ENCODE assay signal across 7 mouse cellular contexts in genomic region chr14:60176469-60176890, GRCm38 (mm10). TPM values are rescaled to one million over a fixed set of nuclear protein-coding genes. Genes with fewer than 3 reads are reported as not detected.
DNase-seq lines count a peak whose midpoint lies in the region; ATAC-seq lines count a peak whose summit lies in the region.

No protein-coding gene starts in this region.

- H3K9ac ChIP-seq in neural tube, embryonic 11.5 days (ENCODE audit: low read length): peak overlapping the region; percentile 63
- peak overlapping the region; percentile 76 for H3K9ac ChIP-seq in forebrain, embryonic 15.5 days (replicated peaks)
- no peak overlapping the region for H3K9ac ChIP-seq in limb, embryonic 15.5 days
- H3K9ac ChIP-seq in stomach, embryonic 15.5 days: no peak overlapping the region

- 25% methylated on average over 9 of the region's 9 CpGs for WGBS in neural tube, embryonic 11.5 days
- WGBS in forebrain, embryonic 15.5 days: 32% methylated on average over 9 of the region's 9 CpGs
- WGBS in limb, embryonic 15.5 days: 32% methylated on average over 9 of the region's 9 CpGs
- 32% methylated on average over 9 of the region's 9 CpGs for WGBS in stomach, embryonic 15.5 days

- ATAC-seq in neural tube, embryonic 11.5 days (ENCODE audit: insufficient read depth, low FRiP score, low TSS enrichment): no peak
- no peak for ATAC-seq in forebrain, embryonic 15.5 days (replicated peaks)
- ATAC-seq in limb, embryonic 15.5 days (ENCODE audit: insufficient number of reproducible peaks, low FRiP score, low TSS enrichment, low read depth): no peak
- ATAC-seq in stomach, embryonic 15.5 days (ENCODE audit: insufficient read depth, low FRiP score, low read depth): no peak

- peaks cover 6% of the 10 kb centered on the region for H3K27me3 ChIP-seq in neural tube, embryonic 11.5 days (ENCODE audit: control insufficient read depth, insufficient read depth, low read length)
- H3K27me3 ChIP-seq in forebrain, embryonic 15.5 days: peaks cover 6% of the 10 kb centered on the region; the same call in 1 of the 2 replicates
- H3K27me3 ChIP-seq in limb, embryonic 15.5 days: peaks cover 59% of the 10 kb centered on the region
- H3K27me3 ChIP-seq in stomach, embryonic 15.5 days (replicated peaks): peaks cover 10% of the 10 kb centered on the region; the same call in 1 of the 2 replicates

- no peaks in the 10 kb centered on the region for H3K36me3 ChIP-seq in neural tube, embryonic 11.5 days (ENCODE audit: control insufficient read depth, insufficient read depth, low read length)
- no peaks in the 10 kb centered on the region for H3K36me3 ChIP-seq in forebrain, embryonic 15.5 days
- no peaks in the 10 kb centered on the region for H3K36me3 ChIP-seq in limb, embryonic 15.5 days
- H3K36me3 ChIP-seq in stomach, embryonic 15.5 days: no peaks in the 10 kb centered on the region

- no peaks in the 10 kb centered on the region for H3K9me3 ChIP-seq in neural tube, embryonic 11.5 days (ENCODE audit: control insufficient read depth, low read length)
- no peaks in the 10 kb centered on the region for H3K9me3 ChIP-seq in forebrain, embryonic 15.5 days
- no peaks in the 10 kb centered on the region for H3K9me3 ChIP-seq in limb, embryonic 15.5 days
- H3K9me3 ChIP-seq in stomach, embryonic 15.5 days: no peaks in the 10 kb centered on the region

- no peak for DNase-seq in neural tube, embryonic 11.5 days (ENCODE audit: low spot score)
- DNase-seq in neural tube, embryonic 10.5 days (ENCODE audit: extremely low spot score, low spot score): no peak
- no peak for DNase-seq in spleen, postnatal 36 days (ENCODE audit: low spot score in 2 of 2)
- DNase-seq in ovary, postnatal 10 days (ENCODE audit: low spot score): no peak

- peak overlapping the region; percentile 95 for H3K4me2 ChIP-seq in neural tube, embryonic 11.5 days (ENCODE audit: low read depth)
- peak overlapping the region; percentile 93 for H3K4me2 ChIP-seq in forebrain, embryonic 15.5 days (replicated peaks)
- peak overlapping the region; percentile 99 for H3K4me2 ChIP-seq in limb, embryonic 15.5 days
- peak overlapping the region; percentile 91 for H3K4me2 ChIP-seq in stomach, embryonic 15.5 days

- H3K4me1 ChIP-seq in neural tube, embryonic 11.5 days (ENCODE audit: control insufficient read depth, insufficient read depth, low read length): no peaks in the 10 kb centered on the region
- peaks cover 17% of the 10 kb centered on the region for H3K4me1 ChIP-seq in forebrain, embryonic 15.5 days
- peaks cover 13% of the 10 kb centered on the region; the same call in 1 of the 2 replicates for H3K4me1 ChIP-seq in limb, embryonic 15.5 days
- no peaks in the 10 kb centered on the region for H3K4me1 ChIP-seq in stomach, embryonic 15.5 days

- H3K27ac ChIP-seq in neural tube, embryonic 11.5 days (ENCODE audit: low read depth, low read length): no peak overlapping the region
- H3K27ac ChIP-seq in forebrain, embryonic 15.5 days (replicated peaks): peak overlapping the region; percentile 88; the same call in 1 of the 2 replicates
- H3K27ac ChIP-seq in limb, embryonic 15.5 days: no peak overlapping the region
- H3K27ac ChIP-seq in stomach, embryonic 15.5 days: no peak overlapping the region

- H3K4me3 ChIP-seq in neural tube, embryonic 11.5 days (ENCODE audit: low read depth, low read length): peak overlapping the region; percentile 65
- H3K4me3 ChIP-seq in forebrain, embryonic 15.5 days: peak overlapping the region; percentile 92
- H3K4me3 ChIP-seq in limb, embryonic 15.5 days: peak overlapping the region; percentile 61
- peak overlapping the region; percentile 64 for H3K4me3 ChIP-seq in stomach, embryonic 15.5 days (replicated peaks)

RNA-seq across cellular contexts. Expression of gene Atp8a2, which starts 20.5 kb away (rescaled TPM):
- 9.0 and 12.5 TPM in 2 replicates for polyA plus RNA-seq in neural tube, embryonic 11.5 days (2014; fragmentation: Nextera tagmentation; extraction: Ambion mirVana)
- polyA plus RNA-seq in forebrain, embryonic 15.5 days (2015; fragmentation: Nextera tagmentation; extraction: Ambion mirVana): 31.7 and 33.6 TPM in 2 replicates
- 1.0 and 1.9 TPM in 2 replicates for polyA plus RNA-seq in limb, embryonic 15.5 days (2015; fragmentation: Nextera tagmentation; extraction: Ambion mirVana)
- 5.4 and 6.0 TPM in 2 replicates for polyA plus RNA-seq in stomach, embryonic 15.5 days (2015; fragmentation: Nextera tagmentation; extraction: Ambion mirVana)

Comparison
In these comparisons a context has a peak if more than half of its experiments do, and no peak if none do; other contexts are left out.
1. H3K9ac ChIP-seq: peak in neural tube, embryonic 11.5 days (single experiment) and forebrain, embryonic 15.5 days (single experiment); none in limb, embryonic 15.5 days (single experiment) and stomach, embryonic 15.5 days (single experiment).
2. Peak in every context shown above with its lines, with median percentiles within 50 percentile points of each other: H3K4me2 ChIP-seq and H3K4me3 ChIP-seq.